Mouse (Mus musculus): Measurements from ENCODE around the gene Olfr427. TPM values are rescaled to one million over a fixed set of nuclear protein-coding genes. Genes with fewer than 3 reads are reported as not detected.

Gene Olfr427
- polyA plus RNA-seq (2015; fragmentation: Nextera tagmentation; extraction: Ambion mirVana) = not detected in 2 replicates

GRCm38 (mm10) chr1:174096591-174096990, at the start of gene Olfr427:
Olfr427 (plus strand) TSS chr1:174096891.

GRCm38 (mm10) chr1:174048893-174049292, 47.8 kb upstream of the Olfr427 start, which contains the start of gene Olfr432:
Olfr432 (plus strand) TSS chr1:174049205.

GRCm38 (mm10) chr1:174066305-174066704, 30.4 kb upstream of the Olfr427 start, which contains the start of gene Olfr430:
Olfr430 (plus strand) TSS chr1:174066605.

GRCm38 (mm10) chr1:174084031-174084430, 12.7 kb upstream of the Olfr427 start, which contains the start of gene Olfr429:
Olfr429 (plus strand) TSS chr1:174084331.

GRCm38 (mm10) chr1:174121062-174121461, 24.4 kb downstream of the Olfr427 start, which contains the start of gene Olfr231:
Olfr231 (minus strand) TSS chr1:174121162.

GRCm38 (mm10) chr1:174131217-174131616, 34.5 kb downstream of the Olfr427 start, which contains the start of gene Olfr424:
Olfr424 (plus strand) TSS chr1:174131517.

Other genes with a start within 250 kb of the Olfr427 start
- 0.77 and 0.89 TPM in 2 replicates for gene Ifi211, start 183.8 kb upstream of the Olfr427 start, polyA plus RNA-seq (2015; fragmentation: Nextera tagmentation; extraction: Ambion mirVana)
- 2.5 TPM in 2 replicates for gene Mndal, start 154.4 kb upstream of the Olfr427 start, polyA plus RNA-seq (2015; fragmentation: Nextera tagmentation; extraction: Ambion mirVana)
- gene Ifi203, start 154.2 kb upstream of the Olfr427 start, polyA plus RNA-seq (2015; fragmentation: Nextera tagmentation; extraction: Ambion mirVana) = 0.94 and 2.3 TPM in 2 replicates
- not detected in 2 replicates for gene Ifi202b, start 114.1 kb upstream of the Olfr427 start, polyA plus RNA-seq (2015; fragmentation: Nextera tagmentation; extraction: Ambion mirVana)
- 0.12 TPM in 1 of 2 replicates, not detected in the other for gene Ifi205, start 65.1 kb upstream of the Olfr427 start, polyA plus RNA-seq (2015; fragmentation: Nextera tagmentation; extraction: Ambion mirVana)
- not detected in 2 replicates for gene Olfr433, start 56.2 kb upstream of the Olfr427 start, polyA plus RNA-seq (2015; fragmentation: Nextera tagmentation; extraction: Ambion mirVana)
- not detected in 2 replicates for gene Olfr432, start 47.7 kb upstream of the Olfr427 start, polyA plus RNA-seq (2015; fragmentation: Nextera tagmentation; extraction: Ambion mirVana)
- not detected in 2 replicates for gene Olfr430, start 30.3 kb upstream of the Olfr427 start, polyA plus RNA-seq (2015; fragmentation: Nextera tagmentation; extraction: Ambion mirVana)
- not detected in 2 replicates for gene Olfr429, start 12.6 kb upstream of the Olfr427 start, polyA plus RNA-seq (2015; fragmentation: Nextera tagmentation; extraction: Ambion mirVana)
- gene Olfr231, start 24.3 kb downstream of the Olfr427 start, polyA plus RNA-seq (2015; fragmentation: Nextera tagmentation; extraction: Ambion mirVana) = not detected in 2 replicates
- gene Olfr424, start 34.6 kb downstream of the Olfr427 start, polyA plus RNA-seq (2015; fragmentation: Nextera tagmentation; extraction: Ambion mirVana) = not detected in 2 replicates
- not detected in 2 replicates for gene Olfr420, start 58.7 kb downstream of the Olfr427 start, polyA plus RNA-seq (2015; fragmentation: Nextera tagmentation; extraction: Ambion mirVana)
- not detected in 2 replicates for gene Spta1, start 75.9 kb downstream of the Olfr427 start, polyA plus RNA-seq (2015; fragmentation: Nextera tagmentation; extraction: Ambion mirVana)
- not detected in 2 replicates for gene Olfr419, start 155.2 kb downstream of the Olfr427 start, polyA plus RNA-seq (2015; fragmentation: Nextera tagmentation; extraction: Ambion mirVana)
- not detected in 2 replicates for gene Mptx1, start 233.6 kb downstream of the Olfr427 start, polyA plus RNA-seq (2015; fragmentation: Nextera tagmentation; extraction: Ambion mirVana)

All from neural tube, postnatal 0 days (tissue).